Mouse (Mus musculus) liver, embryonic 14.5 days (tissue): Measurements from ENCODE around the gene Fitm2. TPM values are rescaled to one million over a fixed set of nuclear protein-coding genes. Genes with fewer than 3 reads are reported as not detected.

Experiments
- ATAC-seq: fragments of 200-750 bp; cut with Nextera tagmentation; 2 replicates; pipeline ENCODE4 v1.8.0; 2017; ENCODE audit warnings: moderate number of reproducible peaks, mild to moderate bottlenecking, moderate library complexity; ENCODE audit not compliant: insufficient read depth
- DNase-seq, 3 experiments: peaks; one replicate each; pipeline ENCODE4 v3.0.0-alpha.2; 2012 to 2013; ENCODE audit warnings: low read depth in 3 of 3, low spot score in 3 of 3
- H3K27ac ChIP-seq: fragments of 300-500 bp; sonication (generic); 2 replicates; pipeline ENCODE4 v1.5.1; 2014; ENCODE audit warnings: moderate library complexity, mild to moderate bottlenecking, control low read depth, inconsistent platforms
- H3K27me3 ChIP-seq: fragments of 300-500 bp; sonication (generic); 2 replicates; pipeline ENCODE4 v1.6.1; 2014; ENCODE audit warnings: mild to moderate bottlenecking, low read length, moderate library complexity; ENCODE audit not compliant: control insufficient read depth, insufficient read depth
- H3K36me3 ChIP-seq: fragments of 300-500 bp; sonication (generic); replicated peaks from 2 replicates; pipeline ENCODE4 v1.6.1; 2014; ENCODE audit warnings: low read depth; ENCODE audit not compliant: control insufficient read depth, insufficient read depth
- H3K4me1 ChIP-seq, 2 experiments: fragments of 200-500 bp in 1 of 2; fragments of 300-500 bp in 1 of 2; sonication (generic) in 1 of 2; replicated peaks; 2 replicates each; pipeline ENCODE4 v1.6.1; 2012 to 2014; ENCODE audit warnings: antibody characterized with exemption in 1 of 2, inconsistent platforms in 1 of 2, low read length in 1 of 2; ENCODE audit not compliant: control insufficient read depth in 2 of 2, insufficient read depth in 2 of 2
- H3K4me2 ChIP-seq: fragments of 300-500 bp; sonication (generic); 2 replicates; pipeline ENCODE4 v1.6.1; 2014; ENCODE audit warnings: low read depth, mild to moderate bottlenecking, control low read depth, moderate library complexity
- H3K4me3 ChIP-seq, 2 experiments: fragments of 200-500 bp in 1 of 2; fragments of 300-500 bp in 1 of 2; sonication (generic) in 1 of 2; 2 replicates each; pipeline ENCODE4 v1.5.1; 2012 to 2014; ENCODE audit warnings: low read depth in 2 of 2, low read length in 2 of 2, mild to moderate bottlenecking in 2 of 2, control low read depth in 1 of 2, inconsistent platforms in 1 of 2, moderate library complexity in 1 of 2; ENCODE audit not compliant: insufficient read depth in 1 of 2
- H3K9ac ChIP-seq: fragments of 300-500 bp; sonication (generic); replicated peaks from 2 replicates; pipeline ENCODE4 v1.6.1; 2014; ENCODE audit warnings: mild to moderate bottlenecking, control low read depth, moderate library complexity
- H3K9me3 ChIP-seq: fragments of 300-500 bp; sonication (generic); 2 replicates; pipeline ENCODE4 v1.6.1; 2016; ENCODE audit warnings: low read length, mixed read lengths; ENCODE audit not compliant: control insufficient read depth
- CTCF ChIP-seq: IDR thresholded peaks from 2 replicates; pipeline ENCODE4 v1.5.1; 2016; ENCODE audit warnings: antibody characterized with exemption, low read depth, control low read depth
- EP300 ChIP-seq: IDR thresholded peaks from 2 replicates; pipeline ENCODE4 v1.6.1; 2016; ENCODE audit warnings: antibody characterized with exemption, low read depth
- WGBS: fragments of 180-500 bp; shearing (Covaris S2); extraction: QIAGEN DNeasy Blood & Tissue Kit; methylation state at CpG from one replicate; pipeline ENCODE4 v1.1.7; 2014; ENCODE audit not compliant: insufficient replicate concordance; 5-methylcytosine and 5-hydroxymethylcytosine counted together
- polyA plus RNA-seq, 2 experiments: library from polyadenylated mRNA; depleted of rRNA in 1 of 2; stranded (reverse) in 1 of 2; unstranded in 1 of 2; fragments of >200 nt; fragmentation: Nextera tagmentation in 1 of 2; extraction: Ambion mirVana in 1 of 2; gene quantifications; 2 replicates each; pipeline versions ENCODE4 v1.2.1 to v1.2.3; 2012 to 2014

The Fitm2 gene
- polyA plus RNA-seq, 2 experiments, result 1.9 to 3.1 TPM

- H3K4me2 ChIP-seq, result no peak overlapping the region
- no peak overlapping the region for H3K9ac ChIP-seq
- no peaks in the 10 kb centered on the region for H3K27me3 ChIP-seq
- 51% methylated on average over 6 of the region's 6 CpGs for WGBS
- DNase-seq (no peak), ATAC-seq (no peak)
- no peak overlapping the region for H3K27ac ChIP-seq
- no peaks in the 10 kb centered on the region for H3K36me3 ChIP-seq
- H3K9me3 ChIP-seq, result no peaks in the 10 kb centered on the region
- TF ChIP-seq CTCF, result no peak
- H3K4me1 ChIP-seq, result no peaks in the 10 kb centered on the region
- H3K4me3 ChIP-seq, result no peak overlapping the region
Measured at GRCm38 (mm10) chr2:163450668-163451295, 21.6 kb downstream of the Fitm2 start.

- no peak overlapping the region for H3K4me3 ChIP-seq
- no peak overlapping the region for H3K9ac ChIP-seq
- no peaks in the 10 kb centered on the region for H3K4me1 ChIP-seq
- no peak for DNase-seq
- H3K27me3 ChIP-seq, result no peaks in the 10 kb centered on the region
- no peaks in the 10 kb centered on the region for H3K9me3 ChIP-seq
- H3K36me3 ChIP-seq, result no peaks in the 10 kb centered on the region
- no peak overlapping the region for H3K27ac ChIP-seq
- no peak overlapping the region for H3K4me2 ChIP-seq
- no peak for ATAC-seq
- no peak for TF ChIP-seq CTCF
- no peak for TF ChIP-seq EP300
- WGBS, result 32% methylated on average over 3 of the region's 3 CpGs
Measured at GRCm38 (mm10) chr2:163449276-163449675, 23.2 kb downstream of the Fitm2 start.

- H3K4me2 ChIP-seq, result no peak overlapping the region
- no peak overlapping the region for H3K4me3 ChIP-seq
- no peaks in the 10 kb centered on the region for H3K36me3 ChIP-seq
- TF ChIP-seq CTCF (no peak), EP300 (no peak)
- no peaks in the 10 kb centered on the region for H3K9me3 ChIP-seq
- DNase-seq, result no peak
- no peak for ATAC-seq
- H3K9ac ChIP-seq, result no peak overlapping the region
- H3K4me1 ChIP-seq, result no peaks in the 10 kb centered on the region
- H3K27me3 ChIP-seq, result no peaks in the 10 kb centered on the region
- no peak overlapping the region for H3K27ac ChIP-seq
- 64% methylated on average over 12 of the region's 12 CpGs for WGBS
Measured at GRCm38 (mm10) chr2:163447375-163447774, 25.1 kb downstream of the Fitm2 start.

GRCm38 (mm10) chr2:163444017-163444416 lies 28.4 kb downstream of the Fitm2 start:
- no peaks in the 10 kb centered on the region for H3K36me3 ChIP-seq
- DNase-seq, result no peak
- WGBS, result 43% methylated on average over 7 of the region's 7 CpGs

GRCm38 (mm10) chr2:163443543-163443942 lies 28.9 kb downstream of the Fitm2 start:
- WGBS, result 45% methylated on average over 6 of the region's 6 CpGs
- Histone ChIP-seq H3K4me2 (no peak overlapping the region), H3K27ac (no peak overlapping the region), H3K4me1 (no peaks in the 10 kb centered on the region), H3K4me3 (no peak overlapping the region), H3K9ac (no peak overlapping the region), H3K9me3 (no peaks in the 10 kb centered on the region), H3K27me3 (peaks cover 6% of the 10 kb centered on the region), H3K36me3 (no peaks in the 10 kb centered on the region)
- no peak for TF ChIP-seq CTCF
- no peak for TF ChIP-seq EP300
- ATAC-seq (no peak), DNase-seq (no peak)

More at GRCm38 (mm10) chr2:163444017-163444416, 28.4 kb downstream of the Fitm2 start:
- no peak for TF ChIP-seq CTCF
- no peak for TF ChIP-seq EP300
- ATAC-seq, result no peak
- H3K4me1 ChIP-seq, result no peaks in the 10 kb centered on the region
- no peak overlapping the region for H3K4me2 ChIP-seq
- no peak overlapping the region for H3K27ac ChIP-seq
- H3K9ac ChIP-seq, result no peak overlapping the region
- H3K27me3 ChIP-seq, result peaks cover 2% of the 10 kb centered on the region
- no peak overlapping the region for H3K4me3 ChIP-seq
- no peaks in the 10 kb centered on the region for H3K9me3 ChIP-seq
